Mouse (Mus musculus): Measurements from ENCODE around the gene Pcbp4. TPM values are rescaled to one million over a fixed set of nuclear protein-coding genes. Genes with fewer than 3 reads are reported as not detected.
"Not testable (repeated sequence)": the region's sequence is repeated elsewhere in the genome, so short reads cannot be mapped to it uniquely, and the experiment has no call there.

Pcbp4 gene
- polyA plus RNA-seq, 1 experiment from 2014 or later: 309 TPM

DNA sequence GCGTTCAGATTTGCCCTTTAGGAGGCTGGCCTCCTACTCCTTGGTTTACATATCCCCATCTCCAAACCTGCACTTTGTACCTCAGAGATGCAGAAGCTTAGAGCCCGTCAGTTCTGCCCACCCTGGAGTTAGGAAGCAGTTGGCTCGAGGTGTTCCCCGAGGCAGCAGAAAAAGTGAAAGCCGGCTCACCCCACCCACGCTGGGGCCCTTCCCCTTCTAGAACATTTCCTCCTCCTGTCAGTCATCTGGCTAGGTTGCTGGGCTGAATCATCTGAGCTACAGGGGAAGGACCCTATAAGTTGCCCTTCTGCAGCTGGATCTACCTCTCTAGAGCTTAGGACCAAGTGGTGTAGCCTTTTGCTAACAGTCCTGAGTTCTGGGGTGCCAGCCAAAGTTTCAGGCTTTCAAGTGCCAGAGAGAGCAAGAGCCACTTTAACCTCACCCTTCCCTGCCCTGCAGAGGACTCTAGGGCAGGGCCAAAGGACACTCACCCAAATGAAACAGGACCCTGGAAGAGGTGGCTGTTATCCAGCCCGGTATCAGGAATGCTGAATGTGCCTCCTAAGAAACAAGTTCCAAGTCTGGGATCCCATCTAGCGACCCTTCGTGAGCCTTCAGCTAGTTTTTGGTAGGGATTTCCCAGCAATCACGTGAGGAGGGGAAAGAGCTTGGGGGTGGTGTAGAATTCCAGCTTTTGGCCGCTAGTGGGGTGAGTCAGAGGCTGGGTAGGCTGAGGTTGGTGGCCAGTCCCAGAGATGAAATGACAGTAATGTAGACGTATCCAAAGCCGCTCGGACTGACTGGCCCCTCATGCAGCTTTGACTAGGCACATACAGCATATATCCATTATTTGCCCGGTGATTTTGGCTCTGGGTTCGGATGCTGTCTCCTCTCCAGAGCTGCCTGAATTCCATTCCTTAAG lies 23.2 kb downstream of the Pcbp4 start:
- Histone ChIP-seq H3K36me3 (peaks cover 12% of the 10 kb centered on the region), H3K27ac (no peak overlapping the region), H3K9ac (replicated peaks) (peak overlapping the region; percentile 42; the same call in 1 of the 2 replicates), H3K4me2 (replicated peaks) (peak overlapping the region; percentile 28), H3K9me3 (no peaks in the 10 kb centered on the region), H3K4me1 (replicated peaks) (peaks cover 42% of the 10 kb centered on the region), H3K27me3 (no peaks in the 10 kb centered on the region), H3K4me3 (replicated peaks) (no peak overlapping the region; the same call in 1 of the 2 replicates)
- WGBS: 35% methylated on average over 16 of the region's 16 CpGs
- ATAC-seq: no peak; the same call in 1 of the 2 replicates

DNA sequence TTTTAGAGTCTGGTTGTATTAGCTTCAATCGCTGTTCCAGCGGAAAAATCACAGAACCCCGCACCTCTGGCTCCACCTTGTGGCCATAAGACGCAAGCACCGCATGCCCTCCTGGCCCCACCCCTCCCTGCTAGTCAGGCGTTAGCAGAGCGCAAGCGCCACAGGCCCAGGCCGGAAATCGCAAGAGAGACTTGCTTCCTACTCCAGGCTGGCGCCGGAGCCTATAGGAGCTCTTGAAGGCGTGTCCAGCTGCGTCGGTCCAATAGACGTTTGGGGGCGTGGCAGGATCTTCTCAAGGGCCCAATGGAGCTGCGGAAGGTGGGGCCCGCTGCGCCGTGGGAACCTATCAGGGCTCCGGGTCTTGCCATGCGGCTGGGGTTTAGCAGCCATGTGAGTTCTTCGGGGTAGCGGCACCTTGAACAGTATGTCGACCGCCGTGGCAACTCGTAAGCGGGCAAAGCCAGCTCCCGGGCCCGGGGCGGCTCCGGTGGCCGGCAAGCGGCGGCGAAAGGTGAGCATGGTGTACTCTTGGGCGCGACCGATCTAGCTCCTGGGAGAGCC lies 23.9 kb downstream of the Pcbp4 start, which contains the start of gene Parp3:
Parp3 (minus strand) TSS at position 26 of the 561 bp plus-strand sequence.
- 0% methylated on average over 41 of the region's 41 CpGs for WGBS
- H3K27ac ChIP-seq: no peak within 1 kb of the TSS
- H3K4me3 ChIP-seq (replicated peaks): peak within 1 kb of the TSS; percentile 84
- peaks cover 18% of the 10 kb centered on the region for H3K36me3 ChIP-seq
- no peaks in the 10 kb centered on the region for H3K27me3 ChIP-seq
- ATAC-seq: peak; percentile 99
- H3K4me2 ChIP-seq (replicated peaks): peak within 1 kb of the TSS; percentile 99
- H3K9me3 ChIP-seq: no peaks in the 10 kb centered on the region
- peak within 1 kb of the TSS; percentile 78 for H3K9ac ChIP-seq (replicated peaks)
- H3K4me1 ChIP-seq (replicated peaks): peaks cover 38% of the 10 kb centered on the region

DNA sequence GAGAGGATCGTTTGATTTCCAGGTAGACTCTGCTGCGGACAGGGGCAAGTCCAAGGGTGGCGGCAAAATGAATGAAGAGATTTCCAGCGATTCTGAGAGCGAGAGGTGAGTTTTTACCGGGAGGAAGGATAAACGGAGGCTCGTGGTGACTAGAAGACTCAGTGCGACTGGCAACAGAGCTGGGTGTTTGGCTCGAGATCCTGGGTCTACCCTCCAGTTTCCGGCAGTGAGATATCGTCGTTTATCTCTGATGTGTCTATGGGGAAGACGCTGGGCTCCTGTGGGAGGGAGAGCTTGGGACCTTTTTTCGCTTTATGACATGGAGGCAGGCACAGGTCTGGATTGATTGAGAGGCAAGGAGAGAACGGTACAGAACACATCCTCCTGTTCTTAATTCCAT lies 24.6 kb downstream of the Pcbp4 start:
- ATAC-seq: no peak
- Histone ChIP-seq H3K9ac (replicated peaks) (peak overlapping the region; percentile 78), H3K27ac (no peak overlapping the region), H3K9me3 (no peaks in the 10 kb centered on the region), H3K4me3 (replicated peaks) (peak overlapping the region; percentile 84), H3K4me2 (replicated peaks) (peak overlapping the region; percentile 99), H3K4me1 (replicated peaks) (peaks cover 36% of the 10 kb centered on the region), H3K27me3 (no peaks in the 10 kb centered on the region), H3K36me3 (peaks cover 20% of the 10 kb centered on the region)
- 4% methylated on average over 16 of the region's 16 CpGs for WGBS

DNA sequence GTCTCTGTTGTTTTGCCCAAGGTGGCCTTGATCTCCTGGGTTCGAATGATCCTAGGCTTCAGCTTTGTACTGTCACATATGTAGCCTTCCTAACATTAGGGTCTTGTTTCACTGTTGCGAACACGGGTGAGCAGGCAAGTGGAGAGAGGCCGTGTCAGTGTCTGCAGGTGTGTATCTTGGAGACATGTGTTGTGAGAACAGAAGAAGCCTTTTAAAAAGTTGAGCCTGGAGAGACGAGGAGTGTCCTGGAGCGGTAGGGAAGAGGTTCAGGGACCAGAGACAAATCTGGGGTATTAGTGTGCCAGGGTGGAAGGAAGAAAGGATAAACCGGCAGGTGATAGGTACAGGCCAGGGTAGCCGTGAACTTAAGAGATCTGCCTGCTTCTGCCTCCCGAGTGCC lies 25.0 kb downstream of the Pcbp4 start:
- 84% methylated on average over 9 of the region's 9 CpGs for WGBS

DNA sequence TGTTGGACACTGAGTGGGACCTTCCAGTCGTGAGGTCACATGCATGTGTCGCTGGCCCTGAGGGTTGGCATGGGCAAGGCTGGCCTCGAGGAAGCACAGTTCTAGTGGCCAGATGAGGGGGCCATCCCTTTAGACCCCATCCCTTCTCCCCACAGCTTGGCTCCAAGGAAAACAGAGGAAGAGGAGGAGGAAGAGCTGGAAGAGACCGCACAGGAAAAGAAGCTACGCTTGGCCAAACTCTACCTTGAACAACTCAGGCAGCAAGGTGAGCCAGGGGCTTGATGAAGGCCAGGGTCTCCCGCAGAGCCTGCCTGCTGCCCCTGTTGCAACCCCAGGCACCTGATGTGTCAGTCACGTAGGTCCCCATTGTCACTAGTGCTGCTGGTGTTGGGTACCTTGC lies 27.4 kb downstream of the Pcbp4 start:
- Histone ChIP-seq H3K27me3 (no peaks in the 10 kb centered on the region), H3K27ac (no peak overlapping the region), H3K4me1 (replicated peaks) (peaks cover 21% of the 10 kb centered on the region), H3K4me3 (replicated peaks) (no peak overlapping the region), H3K4me2 (replicated peaks) (no peak overlapping the region), H3K9ac (replicated peaks) (no peak overlapping the region), H3K36me3 (peaks cover 49% of the 10 kb centered on the region), H3K9me3 (no peaks in the 10 kb centered on the region)
- ATAC-seq: no peak
- 94% methylated on average over 7 of the region's 7 CpGs for WGBS

More for the DNA sequence above, 25.0 kb downstream of the Pcbp4 start:
- H3K9me3 ChIP-seq: no peaks in the 10 kb centered on the region
- ATAC-seq: no peak
- H3K27me3 ChIP-seq: no peaks in the 10 kb centered on the region
- H3K4me3 ChIP-seq (replicated peaks): peak overlapping the region; percentile 84
- no peak overlapping the region for H3K27ac ChIP-seq
- peaks cover 25% of the 10 kb centered on the region for H3K36me3 ChIP-seq
- H3K4me2 ChIP-seq (replicated peaks): peak overlapping the region; percentile 99
- peak overlapping the region; percentile 78 for H3K9ac ChIP-seq (replicated peaks)
- peaks cover 36% of the 10 kb centered on the region for H3K4me1 ChIP-seq (replicated peaks)

DNA sequence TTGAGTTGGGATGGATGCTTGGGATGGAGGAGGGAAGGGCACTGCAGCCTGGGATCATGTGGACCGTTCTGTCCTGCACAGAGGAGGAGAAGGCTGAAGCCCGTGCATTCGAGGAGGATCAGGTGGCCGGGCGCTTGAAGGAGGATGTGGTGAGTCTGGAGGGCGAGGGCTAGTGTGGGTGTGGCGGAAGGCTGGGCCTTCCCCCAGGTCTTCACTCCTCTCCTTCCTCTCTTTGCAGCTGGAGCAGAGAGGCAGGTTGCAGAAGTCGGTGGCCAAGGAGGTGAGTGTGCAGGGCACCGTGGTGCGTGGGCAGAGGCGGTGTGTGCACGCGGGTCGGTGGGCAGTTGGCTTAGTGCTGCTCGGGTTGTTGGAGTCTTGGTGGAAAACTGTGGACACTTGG lies 28.0 kb downstream of the Pcbp4 start:
- no peaks in the 10 kb centered on the region for H3K27me3 ChIP-seq
- no peak for ATAC-seq
- H3K27ac ChIP-seq: no peak overlapping the region
- peaks cover 55% of the 10 kb centered on the region for H3K36me3 ChIP-seq
- H3K9ac ChIP-seq (replicated peaks): no peak overlapping the region
- H3K9me3 ChIP-seq: no peaks in the 10 kb centered on the region
- 96% methylated on average over 15 of the region's 15 CpGs for WGBS
- peaks cover 20% of the 10 kb centered on the region for H3K4me1 ChIP-seq (replicated peaks)
- H3K4me2 ChIP-seq (replicated peaks): no peak overlapping the region
- no peak overlapping the region for H3K4me3 ChIP-seq (replicated peaks)

DNA sequence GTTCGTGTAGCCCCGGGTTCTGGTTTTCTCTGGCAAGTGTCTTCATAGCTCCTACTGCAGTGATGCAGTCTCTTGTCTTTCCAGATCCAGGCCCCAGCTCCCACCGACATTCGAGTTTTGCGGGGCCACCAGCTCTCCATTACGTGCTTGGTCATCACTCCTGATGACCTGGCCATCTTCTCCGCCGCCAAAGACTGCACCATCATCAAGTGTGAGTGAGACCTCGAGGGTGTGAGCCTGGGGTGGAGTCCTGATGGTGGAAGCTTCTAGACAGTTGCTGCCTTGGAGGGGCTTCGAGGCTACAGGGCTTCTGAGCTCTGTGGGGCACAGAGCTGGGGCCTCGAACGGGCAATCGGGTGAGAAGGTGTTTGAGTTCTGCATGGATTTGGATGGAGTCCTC lies 28.6 kb downstream of the Pcbp4 start:
- Histone ChIP-seq H3K4me2 (replicated peaks) (no peak overlapping the region), H3K27me3 (no peaks in the 10 kb centered on the region), H3K4me1 (replicated peaks) (peaks cover 14% of the 10 kb centered on the region), H3K27ac (no peak overlapping the region), H3K36me3 (peaks cover 59% of the 10 kb centered on the region), H3K9me3 (no peaks in the 10 kb centered on the region), H3K9ac (replicated peaks) (no peak overlapping the region), H3K4me3 (replicated peaks) (no peak overlapping the region)
- ATAC-seq: no peak
- WGBS: 93% methylated on average over 13 of the region's 13 CpGs

DNA sequence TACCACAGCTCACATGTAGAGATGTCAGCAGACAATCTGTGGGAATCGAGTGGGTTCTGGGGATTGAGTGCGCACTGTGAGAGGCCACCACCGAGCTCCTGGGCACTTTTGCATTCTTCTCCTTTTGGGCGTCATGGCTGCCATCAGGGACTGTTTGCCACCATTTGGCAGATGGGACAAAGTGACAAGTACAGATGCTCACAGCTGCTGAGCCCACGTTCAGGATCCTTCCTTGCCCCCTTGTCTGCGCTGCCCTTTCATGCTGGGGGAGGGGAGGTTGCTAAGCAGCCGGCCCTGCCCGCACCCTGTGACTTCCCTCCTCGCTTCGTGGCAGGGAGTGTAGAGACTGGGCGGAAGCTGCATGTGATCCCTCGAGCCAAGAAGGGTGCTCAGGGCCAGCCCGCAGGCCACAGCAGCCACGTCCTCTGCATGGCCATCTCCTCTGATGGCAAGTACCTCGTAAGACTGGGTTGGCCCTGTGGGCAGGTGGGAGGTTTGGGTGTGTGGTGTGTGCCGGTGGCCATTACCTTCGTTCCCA lies 29.6 kb downstream of the Pcbp4 start:
- Histone ChIP-seq H3K4me1 (replicated peaks) (peaks cover 11% of the 10 kb centered on the region), H3K9me3 (no peaks in the 10 kb centered on the region), H3K27ac (no peak overlapping the region), H3K27me3 (no peaks in the 10 kb centered on the region), H3K36me3 (peaks cover 59% of the 10 kb centered on the region), H3K4me3 (replicated peaks) (no peak overlapping the region), H3K9ac (replicated peaks) (no peak overlapping the region), H3K4me2 (replicated peaks) (no peak overlapping the region)
- 89% methylated on average over 17 of the region's 17 CpGs for WGBS
- no peak for ATAC-seq

DNA sequence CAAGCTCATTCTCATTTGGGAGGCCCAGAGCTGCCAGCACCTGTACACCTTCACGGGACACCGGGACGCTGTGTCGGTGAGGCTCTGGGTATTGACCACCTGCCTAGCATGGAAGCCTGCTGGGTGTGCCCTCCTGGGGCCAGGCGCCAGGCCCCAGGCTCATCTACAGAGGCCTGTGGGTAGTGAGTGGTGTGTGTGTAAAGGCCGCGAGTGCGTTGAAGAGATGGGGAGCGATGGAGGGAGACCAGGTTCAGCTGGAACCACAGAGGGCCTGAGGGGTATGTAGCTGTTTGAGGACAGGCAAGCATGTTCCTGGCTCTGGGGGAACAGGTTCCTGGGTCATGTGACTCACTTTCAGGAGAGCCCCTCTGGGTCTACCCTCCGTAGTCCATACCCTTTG lies 30.0 kb downstream of the Pcbp4 start:
- ATAC-seq: no peak
- no peak overlapping the region for H3K4me3 ChIP-seq (replicated peaks)
- WGBS: 95% methylated on average over 10 of the region's 10 CpGs
- H3K4me1 ChIP-seq (replicated peaks): peaks cover 6% of the 10 kb centered on the region
- no peaks in the 10 kb centered on the region for H3K9me3 ChIP-seq
- H3K27ac ChIP-seq: no peak overlapping the region
- no peak overlapping the region for H3K9ac ChIP-seq (replicated peaks)
- H3K27me3 ChIP-seq: no peaks in the 10 kb centered on the region
- H3K4me2 ChIP-seq (replicated peaks): no peak overlapping the region
- peaks cover 59% of the 10 kb centered on the region for H3K36me3 ChIP-seq

DNA sequence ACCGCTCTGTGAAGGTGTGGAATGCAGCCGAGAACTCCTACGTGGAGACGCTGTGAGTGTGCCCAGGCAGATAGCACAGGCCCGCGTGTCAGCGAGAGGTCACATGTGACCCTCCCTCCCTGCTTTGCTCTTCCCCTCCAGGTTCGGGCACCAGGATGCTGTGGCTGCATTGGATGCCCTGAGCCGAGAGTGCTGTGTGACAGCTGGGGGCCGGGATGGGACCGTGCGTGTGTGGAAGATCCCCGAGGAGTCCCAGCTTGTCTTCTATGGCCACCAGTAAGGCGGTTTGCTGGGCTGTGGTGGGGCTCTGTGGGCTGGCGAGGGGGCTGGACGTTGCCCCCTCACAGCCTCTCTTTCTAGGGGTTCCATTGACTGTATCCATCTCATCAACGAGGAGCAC lies 30.5 kb downstream of the Pcbp4 start:
- Histone ChIP-seq H3K27ac (no peak overlapping the region), H3K4me2 (replicated peaks) (no peak overlapping the region), H3K4me1 (replicated peaks) (peaks cover 1% of the 10 kb centered on the region), H3K9me3 (no peaks in the 10 kb centered on the region), H3K9ac (replicated peaks) (no peak overlapping the region), H3K36me3 (peaks cover 59% of the 10 kb centered on the region), H3K4me3 (replicated peaks) (no peak overlapping the region), H3K27me3 (no peaks in the 10 kb centered on the region)
- ATAC-seq: no peak
- 93% methylated on average over 17 of the region's 17 CpGs for WGBS

DNA sequence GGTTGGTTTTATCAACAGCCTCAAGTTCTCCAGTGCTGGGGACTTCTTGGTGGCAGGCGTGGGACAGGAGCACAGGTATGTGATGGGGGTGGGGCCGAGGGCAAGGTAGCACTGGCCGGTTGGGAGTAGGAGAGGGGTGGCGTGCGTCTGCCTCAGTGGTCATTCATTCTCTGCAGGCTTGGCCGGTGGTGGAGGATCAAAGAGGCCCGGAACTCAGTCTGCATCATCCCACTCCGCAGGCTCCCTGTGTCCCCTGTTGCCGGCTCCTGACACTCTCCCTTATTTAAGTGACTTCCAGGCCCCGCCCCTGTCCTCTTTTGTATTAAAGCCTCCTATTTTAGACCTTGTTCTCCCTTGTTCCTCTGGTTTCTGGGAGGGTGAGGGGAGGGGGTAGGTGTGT lies 32.0 kb downstream of the Pcbp4 start:
- no peak for ATAC-seq

DNA sequence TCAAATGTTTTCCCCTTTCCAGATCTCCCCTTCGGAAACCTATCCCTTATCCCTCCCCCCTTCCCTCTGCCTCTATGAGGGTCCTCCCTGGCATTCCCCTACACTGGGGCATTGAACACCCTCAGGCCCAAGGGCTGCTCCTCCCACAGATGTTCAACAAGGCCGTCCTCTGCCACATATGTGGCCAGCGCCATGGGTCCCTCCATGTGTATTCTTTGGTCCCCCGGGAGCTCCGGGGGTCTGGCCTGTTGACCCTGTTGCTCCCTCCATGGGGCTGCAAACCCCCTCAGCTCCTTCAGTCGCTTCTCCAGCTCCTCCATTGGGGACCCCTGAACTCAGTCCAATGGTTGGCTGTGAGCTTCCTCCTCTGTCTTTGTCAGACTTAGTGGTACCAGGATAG lies 34.5 kb downstream of the Pcbp4 start:
- H3K36me3 ChIP-seq: peaks cover 39% of the 10 kb centered on the region
- H3K27ac ChIP-seq; H3K4me3 ChIP-seq (replicated peaks); H3K9me3 ChIP-seq; ATAC-seq; H3K4me2 ChIP-seq (replicated peaks); H3K4me1 ChIP-seq (replicated peaks); H3K9ac ChIP-seq (replicated peaks); H3K27me3 ChIP-seq: not testable (repeated sequence)
- whole genome bisulfite sequencing: 86% methylated on average over 6 of the region's 6 CpGs

More for the DNA sequence above, 32.0 kb downstream of the Pcbp4 start:
- no peak overlapping the region for H3K27ac ChIP-seq
- no peaks in the 10 kb centered on the region for H3K4me1 ChIP-seq (replicated peaks)
- WGBS: 79% methylated on average over 10 of the region's 10 CpGs
- no peak overlapping the region for H3K9ac ChIP-seq (replicated peaks)
- H3K9me3 ChIP-seq: no peaks in the 10 kb centered on the region
- H3K36me3 ChIP-seq: peaks cover 59% of the 10 kb centered on the region
- no peak overlapping the region for H3K4me3 ChIP-seq (replicated peaks)
- H3K27me3 ChIP-seq: no peaks in the 10 kb centered on the region
- H3K4me2 ChIP-seq (replicated peaks): no peak overlapping the region
